Mouse (Mus musculus) ES-E14 (cell line): ENCODE results near the gene Ccr2.

ENCODE experiments used
- HCFC1 ChIP-seq: IDR thresholded peaks from 2 replicates; pipeline ENCODE4 v1.6.1; 2012; ENCODE audit warnings: low read length, inconsistent platforms, borderline replicate concordance; ENCODE audit not compliant: insufficient read depth
- MAFK ChIP-seq: IDR thresholded peaks from 2 replicates; pipeline ENCODE4 v1.6.1; 2014; ENCODE audit warnings: mild to moderate bottlenecking, low read depth, low read length, inconsistent platforms; ENCODE audit not compliant: insufficient read depth
- ZC3H11A ChIP-seq: IDR thresholded peaks from 2 replicates; pipeline ENCODE4 v1.6.1; 2012; ENCODE audit warnings: low read depth, mild to moderate bottlenecking, inconsistent platforms, low read length, borderline replicate concordance
- ZNF384 ChIP-seq: IDR thresholded peaks from 2 replicates; pipeline ENCODE4 v1.6.1; 2012; ENCODE audit warnings: low read depth, low read length, inconsistent platforms

GRCm38 (mm10) chr9:124125576-124125975 is 23.8 kb downstream of the Ccr2 start:
- TF ChIP-seq MAFK: no peak
- TF ChIP-seq ZNF384: no peak
- no peak for TF ChIP-seq HCFC1
- TF ChIP-seq ZC3H11A: no peak
